Mouse (Mus musculus) gastrocnemius, postnatal 4 days (tissue): ENCODE results near the gene Jmjd1c. TPM values are rescaled to one million over a fixed set of nuclear protein-coding genes. Genes with fewer than 3 reads are reported as not detected.

Experiments used
- DNase-seq, 2 experiments: peaks; one replicate each; pipeline ENCODE4 v3.0.0; 2021 to 2022; ENCODE audit warnings: low spot score in 2 of 2, mixed read lengths in 2 of 2
- total RNA-seq, 2 experiments: library from RNA; stranded (reverse); gene quantifications; 2 replicates each; pipeline ENCODE4 v1.2.3; 2021

Gene Jmjd1c
- total RNA-seq, 2 experiments from 2014 or later: 61.0 to 70.4 TPM

DNA sequence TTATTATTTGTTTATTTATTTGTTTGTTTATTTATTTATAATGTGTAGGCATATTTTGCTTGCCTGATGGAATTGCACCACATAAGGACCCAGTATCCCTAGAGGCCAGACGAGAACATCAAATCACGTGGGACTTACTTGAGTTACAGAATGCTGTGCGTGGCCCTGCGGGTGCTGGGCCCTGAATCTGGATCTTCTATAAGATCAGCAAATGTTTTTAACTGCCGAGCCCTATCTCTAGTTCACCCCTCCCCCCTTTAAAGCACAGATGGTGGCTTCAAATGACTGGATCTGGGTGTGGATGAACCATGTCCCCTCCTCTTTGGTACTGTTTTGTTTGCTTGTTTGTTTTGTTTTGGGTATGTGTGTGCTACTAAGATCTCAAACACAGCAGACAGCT, 199.4 kb downstream of the Jmjd1c start:
- DNase-seq: no peak

DNA sequence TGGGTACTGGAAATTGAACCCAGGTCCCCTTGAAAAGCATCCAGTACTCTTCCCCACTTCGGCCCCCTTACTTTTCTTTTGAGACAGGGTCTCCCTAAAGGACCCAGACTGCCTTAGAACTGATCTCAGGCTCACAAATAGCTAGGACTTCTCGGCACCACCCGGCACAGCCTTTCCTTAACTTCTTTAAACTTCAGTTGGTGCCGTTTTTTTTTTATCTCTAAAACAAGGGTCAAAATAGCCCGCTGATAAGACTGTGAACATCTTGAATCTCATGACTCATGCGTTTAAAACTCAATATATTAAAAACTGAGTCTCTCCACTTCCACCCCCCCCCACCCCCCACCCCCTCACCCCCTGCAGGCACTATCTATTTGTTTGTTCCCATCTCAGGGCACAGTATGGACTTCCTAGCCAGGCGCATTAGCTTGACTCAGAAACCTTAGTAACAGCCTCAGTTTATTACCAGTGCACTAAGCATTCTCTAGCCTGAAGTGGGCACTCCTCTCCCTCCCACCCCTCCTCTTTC, 200.1 kb downstream of the Jmjd1c start:
- DNase-seq: no peak

DNA sequence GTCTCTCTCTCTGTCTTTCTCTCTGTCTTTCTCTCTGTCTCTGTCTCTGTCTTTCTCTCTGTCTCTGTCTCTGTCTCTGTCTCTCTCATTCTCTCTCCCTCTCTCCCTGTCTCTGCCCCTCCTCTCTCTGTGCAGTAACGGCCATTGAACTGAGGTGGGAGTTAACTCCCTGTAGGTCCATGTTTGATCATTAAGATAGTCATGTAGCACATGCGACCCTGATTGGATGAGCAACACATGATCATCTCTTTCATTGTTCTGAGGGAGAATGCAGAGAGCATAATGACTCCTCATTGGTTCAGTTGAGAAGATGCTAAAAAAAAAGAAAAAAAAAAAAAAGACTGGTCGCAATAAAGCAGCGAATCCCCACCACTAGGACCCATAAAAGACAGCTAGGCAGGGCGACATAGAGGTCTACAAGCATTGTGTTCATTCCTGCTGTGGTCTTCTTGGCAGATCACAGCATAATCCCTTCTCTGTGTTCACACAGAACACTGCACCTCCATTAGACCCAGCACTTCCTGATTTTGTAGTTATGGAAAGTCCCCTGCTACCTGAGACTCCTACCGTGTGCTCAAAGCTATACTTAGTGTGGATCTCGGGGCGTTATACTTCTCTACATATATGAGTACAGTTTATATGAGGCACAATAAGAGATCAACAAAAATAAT, 200.7 kb downstream of the Jmjd1c start:
- no peak for DNase-seq

DNA sequence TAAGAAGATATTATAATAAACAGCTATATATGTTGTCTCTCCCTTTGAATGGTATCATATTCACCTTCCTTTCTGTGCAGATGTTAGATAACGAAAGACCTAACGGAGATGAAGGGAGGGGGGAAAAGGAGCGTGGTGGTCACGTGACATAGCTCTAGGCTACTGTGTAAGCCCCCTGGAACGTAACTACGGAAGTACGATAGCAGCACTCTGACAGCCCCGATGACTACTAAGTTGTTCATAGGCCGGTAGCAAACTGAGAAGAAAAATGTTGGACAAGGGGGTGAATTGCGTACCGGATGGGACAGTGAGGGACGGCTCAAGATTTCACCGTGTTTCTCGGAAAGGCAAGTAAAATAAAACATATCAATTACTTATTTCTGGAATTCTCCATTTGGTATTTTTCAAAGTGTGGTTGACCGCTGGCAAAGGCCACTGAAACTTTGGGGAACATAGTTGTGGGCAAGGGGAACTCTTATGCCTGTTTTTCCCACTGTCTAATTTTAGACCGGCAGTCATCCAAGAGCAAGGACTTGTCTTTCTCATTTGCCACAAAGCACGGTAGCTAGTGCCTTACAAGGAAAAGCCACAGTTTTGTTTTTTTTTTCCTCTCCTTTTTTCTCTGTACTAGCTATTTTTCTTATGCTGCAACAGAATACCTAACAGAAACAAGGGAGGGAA, 201.4 kb downstream of the Jmjd1c start:
- DNase-seq: no peak

DNA sequence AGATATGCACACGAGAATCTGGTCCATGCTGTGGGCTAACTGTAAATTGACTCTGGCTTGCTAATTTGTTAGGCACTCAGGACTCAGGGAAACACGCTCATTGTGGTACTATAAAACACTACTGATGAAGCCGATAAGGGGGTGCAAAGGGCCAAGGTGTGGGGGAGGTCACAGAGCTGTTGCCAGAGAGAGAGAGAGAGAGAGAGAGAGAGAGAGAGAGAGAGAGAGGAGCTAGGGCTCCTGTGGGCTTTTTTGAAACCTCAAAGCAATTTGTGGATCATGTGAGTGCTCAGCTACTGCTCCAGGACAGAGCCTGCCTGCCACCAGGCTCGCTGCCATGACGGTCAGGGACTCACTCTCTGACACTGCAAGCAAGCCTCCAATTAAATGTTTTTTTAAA, 202.9 kb downstream of the Jmjd1c start:
- no peak for DNase-seq

DNA sequence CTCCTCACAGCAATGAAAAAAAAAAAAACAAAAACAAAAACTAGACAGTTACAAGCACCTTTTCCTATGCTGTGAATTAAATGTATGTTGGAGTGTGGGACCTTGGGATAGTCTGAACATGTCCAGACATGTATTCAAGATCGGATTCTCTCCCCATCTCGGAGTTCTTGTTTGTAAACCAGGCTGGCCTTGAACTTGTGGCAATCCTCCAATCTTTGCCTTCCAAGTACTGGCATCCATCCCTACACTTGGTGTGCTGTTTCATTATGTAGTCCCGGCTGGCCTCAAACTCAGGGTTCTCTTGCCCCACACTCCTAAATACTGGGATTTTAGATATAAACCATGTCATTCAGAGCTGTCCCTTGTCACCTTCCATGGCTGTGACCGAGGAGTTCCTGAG, 203.4 kb downstream of the Jmjd1c start:
- no peak for DNase-seq

DNA sequence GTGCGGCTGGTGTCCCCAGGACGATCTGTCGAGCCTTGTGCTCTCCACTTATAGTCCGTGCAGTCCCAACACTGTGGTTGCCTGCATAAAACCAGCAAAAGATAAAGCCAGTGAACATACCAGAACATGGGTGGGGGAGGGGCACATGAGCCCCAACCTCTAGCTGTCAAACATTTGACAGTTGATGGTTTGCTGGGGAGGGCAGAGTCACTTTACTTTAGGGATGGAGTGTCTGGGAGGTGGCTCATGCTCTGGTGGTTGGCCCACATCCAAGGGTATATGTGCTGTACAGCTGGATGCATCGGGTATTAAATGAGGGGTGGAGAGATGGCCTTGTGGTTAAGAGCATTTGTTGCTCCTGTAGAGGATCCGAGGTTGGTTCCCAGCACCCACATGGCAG, 205.1 kb downstream of the Jmjd1c start:
- DNase-seq: no peak

DNA sequence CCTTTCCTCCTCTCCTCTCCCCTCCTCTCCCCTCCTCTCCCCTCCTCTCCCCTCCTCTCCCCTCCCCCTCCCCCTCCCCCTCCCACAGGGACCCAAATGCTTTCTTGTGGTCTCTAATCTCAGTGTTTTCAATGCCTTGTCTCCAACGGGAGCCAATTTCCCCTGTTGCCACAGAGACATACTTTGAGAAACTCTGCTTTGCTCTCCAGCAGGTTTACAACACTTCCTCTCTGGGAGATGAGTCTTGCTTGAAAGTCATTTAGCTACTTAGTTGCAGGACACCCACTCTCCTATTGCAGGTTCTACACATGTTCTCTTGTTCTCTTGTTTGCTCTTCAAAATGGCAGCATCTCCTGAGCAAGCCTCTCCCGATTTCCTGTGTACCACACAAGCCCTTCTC, 206.4 kb downstream of the Jmjd1c start:
- DNase-seq: no peak

Other genes with a start within 250 kb of the Jmjd1c start
- gene Reep3, start 820 bp downstream of the Jmjd1c start, total RNA-seq: 10 to 100 TPM; 33.6 to 34.4 TPM
- 10 to 100 TPM in 1 of 2 experiments, 1 to 10 TPM in 1; 9.1 to 11.0 TPM for gene Nrbf2, start 189.2 kb downstream of the Jmjd1c start, total RNA-seq